Mouse (Mus musculus) embryonic facial prominence, embryonic 11.5 days (tissue): Measurements from ENCODE around the gene Gm21627. TPM values are rescaled to one million over a fixed set of nuclear protein-coding genes. Genes with fewer than 3 reads are reported as not detected.
"Not testable (repeated sequence)": the region's sequence is repeated elsewhere in the genome, so short reads cannot be mapped to it uniquely, and the experiment has no call there.

Source experiments
- ATAC-seq: fragments of 200-750 bp; cut with Nextera tagmentation; replicated peaks from 2 replicates; pipeline ENCODE4 v1.8.0; 2017; ENCODE audit warnings: low read depth; ENCODE audit not compliant: insufficient number of reproducible peaks, low FRiP score, low TSS enrichment
- DNase-seq: peaks from one replicate; pipeline ENCODE4 v3.0.0-alpha.2; 2015; ENCODE audit warnings: low spot score
- H3K27ac ChIP-seq: fragments of 300-500 bp; sonication (generic); replicated peaks from 2 replicates; pipeline ENCODE4 v1.5.1; 2014; ENCODE audit warnings: mild to moderate bottlenecking, low read depth, low read length, control low read depth
- H3K27me3 ChIP-seq: fragments of 300-500 bp; sonication (generic); 2 replicates; pipeline ENCODE4 v1.6.1; 2014; ENCODE audit warnings: mild to moderate bottlenecking, low read length, moderate library complexity, mixed read lengths; ENCODE audit not compliant: control insufficient read depth, insufficient read depth
- H3K36me3 ChIP-seq: fragments of 300-500 bp; sonication (generic); replicated peaks from 2 replicates; pipeline ENCODE4 v1.6.1; 2014; ENCODE audit warnings: low read depth, mild to moderate bottlenecking, low read length, moderate library complexity, mixed read lengths; ENCODE audit not compliant: control insufficient read depth, insufficient read depth
- H3K4me1 ChIP-seq: fragments of 300-500 bp; sonication (generic); 2 replicates; pipeline ENCODE4 v1.6.1; 2014; ENCODE audit warnings: low read length, mixed read lengths; ENCODE audit not compliant: control insufficient read depth, insufficient read depth
- H3K4me2 ChIP-seq: fragments of 300-500 bp; sonication (generic); 2 replicates; pipeline ENCODE4 v1.6.1; 2014; ENCODE audit warnings: low read depth, mild to moderate bottlenecking, control low read depth, low read length, moderate library complexity
- H3K4me3 ChIP-seq: fragments of 300-500 bp; sonication (generic); 2 replicates; pipeline ENCODE4 v1.5.1; 2014; ENCODE audit warnings: low read depth, low read length, control low read depth
- H3K9ac ChIP-seq: fragments of 300-500 bp; sonication (generic); replicated peaks from 2 replicates; pipeline ENCODE4 v1.6.1; 2014; ENCODE audit warnings: mild to moderate bottlenecking, control low read depth, low read length
- H3K9me3 ChIP-seq: fragments of 300-500 bp; sonication (generic); replicated peaks from 2 replicates; pipeline ENCODE4 v1.6.1; 2016; ENCODE audit warnings: mild to moderate bottlenecking, low read length, inconsistent platforms, mixed read lengths; ENCODE audit not compliant: control insufficient read depth
- WGBS: fragments of 180-500 bp; shearing (Covaris S2); extraction: QIAGEN DNeasy Blood & Tissue Kit; methylation state at CpG from one replicate; pipeline ENCODE4 v1.1.7; 2014; 5-methylcytosine and 5-hydroxymethylcytosine counted together
- polyA plus RNA-seq: library from polyadenylated mRNA; unstranded; fragments of >200 nt; fragmentation: Nextera tagmentation; extraction: Ambion mirVana; gene quantifications from 2 replicates; pipeline ENCODE4 v1.2.1, GENCODE M21; 2014

Gene Gm21627
- not detected in 2 replicates for polyA plus RNA-seq

DNA sequence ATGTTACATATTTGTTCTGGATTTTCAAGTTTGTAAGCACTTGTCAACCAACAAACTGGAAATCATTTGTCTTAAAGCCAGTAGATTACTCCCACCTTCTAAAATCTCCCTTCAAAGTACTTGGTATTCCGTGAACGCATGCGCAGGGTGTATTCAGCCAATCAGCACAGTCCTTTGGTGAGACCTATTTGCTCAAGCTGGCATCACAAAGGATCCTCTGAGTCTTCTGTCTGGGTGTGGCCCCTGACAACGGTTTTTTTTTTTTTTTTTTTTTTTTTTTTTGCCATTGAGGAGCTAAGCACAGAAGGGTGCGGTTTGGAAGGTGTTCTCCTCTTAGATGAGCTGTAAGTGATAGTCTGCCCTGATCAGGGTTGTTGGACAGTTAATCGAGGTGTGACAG is at the start of gene Gm21627:
Gene Gm21627, plus strand, starts transcription at position 301 of the 400 bp plus-strand sequence.
- not testable (repeated sequence) for H3K4me2 ChIP-seq, ATAC-seq, H3K9me3 ChIP-seq, H3K9ac ChIP-seq, DNase-seq, H3K4me1 ChIP-seq, H3K36me3 ChIP-seq, H3K27ac ChIP-seq, H3K4me3 ChIP-seq, H3K27me3 ChIP-seq
- WGBS, result no CpG with 5 or more reads among the region's 6 CpGs
